ENCODE assay signal across 23 mouse cellular contexts in the genomic region with DNA sequence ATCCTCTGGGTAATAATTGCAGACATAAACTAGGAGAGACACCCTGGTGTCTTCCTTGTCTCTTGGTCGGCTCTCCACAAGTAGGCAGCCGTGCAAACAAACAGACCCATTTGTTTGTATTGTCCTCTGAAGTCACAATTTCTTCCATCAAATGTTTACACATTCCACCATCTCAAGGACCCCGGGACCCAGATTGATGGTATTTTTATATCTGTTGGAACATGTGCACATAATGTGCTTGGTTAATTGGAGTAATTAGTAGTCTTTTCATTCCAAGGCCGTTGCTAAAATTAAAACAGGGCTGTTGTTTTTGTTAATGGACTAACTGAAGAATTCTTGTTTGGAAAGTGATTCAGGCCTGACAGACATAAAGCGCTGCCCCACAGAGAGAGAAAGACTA.
DNase-seq lines count a peak whose midpoint lies in the region; ATAC-seq and TF ChIP-seq lines count a peak whose summit lies in the region.
"Had no signal": no experiment of that assay in that cellular context is flagged by ENCODE, and none has a peak within 500 bp of the region (broad histone marks: within the 10 kb centered on the region; RNA-seq: fewer than 3 reads in every experiment).

No protein-coding gene starts in this region.

- no peak overlapping the region for H3K9ac ChIP-seq in forebrain, postnatal 0 days
- H3K9ac ChIP-seq in forebrain, embryonic 16.5 days (replicated peaks; ENCODE audit: low read depth, low read length): no peak overlapping the region
- H3K9ac ChIP-seq in liver, adult 2 months (ENCODE audit: low read depth, low read length): no peak overlapping the region
- no peak overlapping the region for H3K9ac ChIP-seq in liver, postnatal 0 days (replicated peaks)
- H3K9ac ChIP-seq: embryonic facial prominence, embryonic 13.5 days; embryonic facial prominence, embryonic 15.5 days; forebrain, embryonic 13.5 days; forebrain, embryonic 15.5 days had no signal

- no peak for ATAC-seq in forebrain, postnatal 0 days
- ATAC-seq in forebrain, embryonic 16.5 days: no peak
- no peak for ATAC-seq in liver, postnatal 0 days
- ATAC-seq in erythroblast, adult 5-6 weeks (replicated peaks; ENCODE audit: low FRiP score, poor library complexity, severe bottlenecking): no peak
- ATAC-seq: CD4-positive, CD25-positive, alpha-beta regulatory T cell, adult 4 months; forebrain, embryonic 13.5 days; forebrain, embryonic 15.5 days had no signal

- peak; percentile 7 for DNase-seq in forebrain, postnatal 0 days
- DNase-seq in liver, adult 2 months (ENCODE audit: extremely low read depth, low read depth, low spot score): peak; percentile 2
- DNase-seq in liver, postnatal 0 days: no peak
- DNase-seq in Muller cell, postnatal 12 days (ENCODE audit: inconsistent ontology term): peak; percentile 66
- DNase-seq: adrenal gland, adult 2 months; adrenal gland, postnatal 10 days; adrenal gland, postnatal 25 days; B cell, adult 2 months; cerebellum, adult 11-12 months; cerebellum, adult 2 months; cerebellum, adult 9-10 months; cerebellum, postnatal 10 days; cerebellum, postnatal 25 days; embryo, embryonic 11 days had no signal

- no peaks in the 10 kb centered on the region for H3K4me1 ChIP-seq in forebrain, postnatal 0 days (ENCODE audit: insufficient read depth)
- H3K4me1 ChIP-seq in forebrain, embryonic 16.5 days (replicated peaks; ENCODE audit: control insufficient read depth, insufficient read depth, low read length): no peaks in the 10 kb centered on the region
- no peaks in the 10 kb centered on the region for H3K4me1 ChIP-seq in liver, adult 2 months (ENCODE audit: control insufficient read depth, insufficient read depth, low read length)
- H3K4me1 ChIP-seq in liver, postnatal 0 days (ENCODE audit: insufficient read depth): no peaks in the 10 kb centered on the region
- H3K4me1 ChIP-seq: embryonic facial prominence, embryonic 15.5 days; forebrain, embryonic 13.5 days; forebrain, embryonic 15.5 days had no signal

- no peaks in the 10 kb centered on the region for H3K79me2 ChIP-seq in liver, adult 2 months (ENCODE audit: control insufficient read depth, insufficient read depth, low read length)

- no peaks in the 10 kb centered on the region for H3K27me3 ChIP-seq in forebrain, postnatal 0 days (ENCODE audit: insufficient read depth, low read length)
- no peaks in the 10 kb centered on the region for H3K27me3 ChIP-seq in forebrain, embryonic 16.5 days (replicated peaks; ENCODE audit: control insufficient read depth, insufficient read depth, low read length)
- no peaks in the 10 kb centered on the region for H3K27me3 ChIP-seq in liver, adult 2 months (ENCODE audit: control insufficient read depth, insufficient read depth, low read length)
- no peaks in the 10 kb centered on the region for H3K27me3 ChIP-seq in liver, postnatal 0 days (ENCODE audit: insufficient read depth, low read length)
- H3K27me3 ChIP-seq: CH12.LX; embryonic facial prominence, embryonic 13.5 days; embryonic facial prominence, embryonic 15.5 days; forebrain, embryonic 13.5 days; forebrain, embryonic 15.5 days had no signal

- no peak for TF ChIP-seq EP300 in liver, postnatal 0 days (IDR thresholded peaks at IDR 0.05; ENCODE audit: low read depth)

- no peak overlapping the region for H3K4me3 ChIP-seq in forebrain, postnatal 0 days (ENCODE audit: low read depth, low read length)
- no peak overlapping the region for H3K4me3 ChIP-seq in forebrain, embryonic 16.5 days (replicated peaks; ENCODE audit: low read length)
- no peak overlapping the region for H3K4me3 ChIP-seq in liver, adult 2 months (ENCODE audit: insufficient read depth, low read depth, low read length)
- H3K4me3 ChIP-seq in liver, postnatal 0 days (ENCODE audit: low read depth, low read length): no peak overlapping the region
- H3K4me3 ChIP-seq: embryonic facial prominence, embryonic 13.5 days; embryonic facial prominence, embryonic 15.5 days; forebrain, embryonic 13.5 days; forebrain, embryonic 15.5 days had no signal

- no peaks in the 10 kb centered on the region for H3K9me3 ChIP-seq in forebrain, postnatal 0 days (ENCODE audit: low read length)
- H3K9me3 ChIP-seq in forebrain, embryonic 16.5 days (ENCODE audit: control insufficient read depth, low read length): no peaks in the 10 kb centered on the region
- no peaks in the 10 kb centered on the region for H3K9me3 ChIP-seq in liver, postnatal 0 days (ENCODE audit: low read length)
- H3K9me3 ChIP-seq: embryonic facial prominence, embryonic 13.5 days; embryonic facial prominence, embryonic 15.5 days; forebrain, embryonic 13.5 days; forebrain, embryonic 15.5 days had no signal

- no peak for TF ChIP-seq POLR2A in liver, adult 2 months (IDR thresholded peaks at IDR 0.05; ENCODE audit: extremely low read depth, insufficient read depth, low read length)

- no peak overlapping the region for H3K27ac ChIP-seq in forebrain, postnatal 0 days (ENCODE audit: low read depth, low read length)
- no peak overlapping the region for H3K27ac ChIP-seq in forebrain, embryonic 16.5 days (ENCODE audit: low read length)
- no peak overlapping the region for H3K27ac ChIP-seq in liver, adult 2 months (replicated peaks; ENCODE audit: insufficient read depth, low read depth, low read length)
- no peak overlapping the region for H3K27ac ChIP-seq in liver, postnatal 0 days (ENCODE audit: low read depth)
- H3K27ac ChIP-seq: embryonic facial prominence, embryonic 13.5 days; embryonic facial prominence, embryonic 15.5 days; forebrain, embryonic 13.5 days; forebrain, embryonic 15.5 days had no signal

- 26% methylated on average over 5 of the region's 5 CpGs for WGBS in forebrain, postnatal 0 days
- WGBS in forebrain, embryonic 16.5 days: 21% methylated on average over 5 of the region's 5 CpGs
- WGBS in liver, adult 2 months: 50% methylated on average over 5 of the region's 5 CpGs
- 61% methylated on average over 5 of the region's 5 CpGs for WGBS in liver, postnatal 0 days (ENCODE audit: insufficient replicate concordance)

- no peak overlapping the region for H3K4me2 ChIP-seq in forebrain, postnatal 0 days (ENCODE audit: low read depth)
- no peak overlapping the region for H3K4me2 ChIP-seq in forebrain, embryonic 16.5 days (ENCODE audit: low read length)
- no peak overlapping the region for H3K4me2 ChIP-seq in liver, postnatal 0 days (ENCODE audit: low read depth, low read length)
- H3K4me2 ChIP-seq: embryonic facial prominence, embryonic 13.5 days; embryonic facial prominence, embryonic 15.5 days; forebrain, embryonic 13.5 days; forebrain, embryonic 15.5 days had no signal

- H3K36me3 ChIP-seq in forebrain, postnatal 0 days (ENCODE audit: insufficient read depth): no peaks in the 10 kb centered on the region
- H3K36me3 ChIP-seq in forebrain, embryonic 16.5 days (ENCODE audit: control insufficient read depth, insufficient read depth): no peaks in the 10 kb centered on the region
- H3K36me3 ChIP-seq in liver, adult 2 months (ENCODE audit: control insufficient read depth, insufficient read depth, low read length): no peaks in the 10 kb centered on the region
- no peaks in the 10 kb centered on the region for H3K36me3 ChIP-seq in liver, postnatal 0 days (replicated peaks; ENCODE audit: insufficient read depth, low read length)
- H3K36me3 ChIP-seq: embryonic facial prominence, embryonic 13.5 days; embryonic facial prominence, embryonic 15.5 days; forebrain, embryonic 15.5 days; G1E had no signal

- TF ChIP-seq CTCF in forebrain, postnatal 0 days (IDR thresholded peaks at IDR 0.05; ENCODE audit: low read depth): no peak
- no peak for TF ChIP-seq CTCF in liver, adult 2 months (IDR thresholded peaks at IDR 0.05; ENCODE audit: low read depth, low read length)
- TF ChIP-seq CTCF in liver, postnatal 0 days (IDR thresholded peaks at IDR 0.05; ENCODE audit: low read depth): no peak
